Mouse (Mus musculus): ENCODE data around the gene Clgn.

- TF ChIP-seq CTCF (IDR thresholded peaks at IDR 0.05; ENCODE audit: borderline replicate concordance, control insufficient read depth, extremely low read depth, insufficient read depth, low read length, poor library complexity), result no peak
- no peak for TF ChIP-seq POLR2A (IDR thresholded peaks at IDR 0.05; ENCODE audit: control insufficient read depth, extremely low read depth, insufficient read depth, low read length, poor library complexity)
Measured at GRCm38 (mm10) chr8:83408496-83408895, 18.8 kb downstream of the Clgn start.

Measured in thymus, adult 2 months (tissue).